Mouse (Mus musculus): ENCODE results near the gene Tmem208. TPM values are rescaled to one million over a fixed set of nuclear protein-coding genes. Genes with fewer than 3 reads are reported as not detected.
A peak's percentile ranks its signal among the peaks of the same experiment; 100 is the strongest.

Gene Tmem208
- total RNA-seq, 2 experiments from 2014 or later, result 43.4 to 46.6 TPM

DNA sequence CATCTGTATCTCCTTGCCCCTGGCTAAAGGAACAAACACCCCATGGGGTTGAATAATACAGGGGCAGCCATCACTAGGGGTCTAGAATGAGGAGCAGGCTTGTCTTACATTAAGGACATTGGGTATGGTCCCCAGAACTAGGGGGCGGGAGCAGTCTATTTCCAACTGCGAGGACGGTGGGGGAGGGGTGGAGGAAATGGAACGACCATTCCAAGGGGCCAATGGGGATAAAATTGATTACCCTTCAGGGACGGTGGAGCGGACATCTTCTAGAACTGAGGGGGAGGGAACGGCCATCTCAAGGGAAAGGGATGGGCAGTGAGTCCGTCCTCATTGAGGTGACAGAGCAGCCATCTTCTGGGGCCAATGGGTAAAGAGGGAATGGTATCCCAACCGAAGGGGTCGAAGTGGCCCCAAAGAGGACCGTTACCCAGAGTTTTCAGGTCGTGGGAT lies 487 bp upstream of the Tmem208 start:
- peak in 1 of 2 experiments; percentile 30 for DNase-seq (ENCODE audit: low spot score in 2 of 2)

DNA sequence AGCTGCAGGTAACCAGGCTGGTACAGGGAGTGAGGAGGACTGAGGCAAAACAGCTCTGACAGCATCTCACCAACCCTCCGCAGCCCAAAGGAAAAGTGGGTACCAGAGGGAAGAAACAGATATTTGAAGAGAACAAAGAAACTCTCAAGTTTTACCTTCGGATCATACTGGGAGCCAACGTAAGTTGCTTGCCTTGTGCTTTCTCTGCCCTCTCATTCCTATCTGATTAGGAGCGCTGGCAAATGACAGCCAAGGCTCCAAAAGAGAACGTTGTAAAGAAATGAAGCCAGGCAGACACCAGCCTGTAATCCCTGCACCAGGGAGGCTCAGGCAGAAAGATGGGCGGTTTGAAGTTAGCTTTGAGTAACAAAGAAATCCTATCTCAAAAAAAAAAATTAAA lies 814 bp downstream of the Tmem208 start:
- DNase-seq (ENCODE audit: low spot score in 2 of 2), result no peak

DNA sequence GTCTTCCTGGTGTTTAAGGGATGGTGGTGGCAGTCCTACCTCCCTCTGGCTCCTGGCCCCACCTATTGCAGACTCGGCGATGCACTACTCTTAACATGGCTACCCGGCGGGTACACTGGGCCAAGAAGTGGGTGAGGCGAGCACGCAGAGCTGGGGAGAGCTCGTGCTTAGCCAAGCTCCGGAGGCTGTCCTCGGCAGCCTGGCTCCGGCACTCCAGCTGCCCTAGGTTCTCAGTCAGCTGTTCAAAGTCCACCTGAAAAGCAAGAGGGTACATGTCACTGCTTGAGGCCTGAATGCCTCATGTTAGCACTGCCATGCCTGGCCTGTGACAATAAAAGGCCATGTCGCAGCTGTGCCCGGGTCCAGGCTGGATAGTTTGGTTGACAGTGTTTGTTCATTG lies 4.2 kb downstream of the Tmem208 start:
- no peak for DNase-seq (ENCODE audit: low spot score in 2 of 2)

DNA sequence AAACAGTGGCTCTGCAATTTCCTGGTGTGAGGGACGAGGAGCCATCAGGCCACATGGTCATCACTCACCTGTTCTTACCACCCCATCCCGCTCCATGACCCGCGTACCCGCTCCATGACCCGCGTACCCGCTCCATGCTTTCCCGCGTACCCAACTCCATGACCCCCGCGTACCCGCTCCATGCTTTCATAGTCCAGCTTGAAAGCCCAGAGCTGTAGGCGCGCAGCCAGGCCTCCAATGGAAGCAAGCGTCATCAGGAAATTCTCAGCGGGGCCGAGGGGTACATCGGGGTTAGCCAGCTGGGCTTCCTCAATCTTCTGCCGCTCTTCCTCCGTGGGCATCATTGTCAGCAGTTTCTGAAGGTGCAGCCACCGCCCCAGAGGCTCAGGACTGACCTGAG lies 5.3 kb downstream of the Tmem208 start:
- no peak for DNase-seq (ENCODE audit: low spot score in 2 of 2)

DNA sequence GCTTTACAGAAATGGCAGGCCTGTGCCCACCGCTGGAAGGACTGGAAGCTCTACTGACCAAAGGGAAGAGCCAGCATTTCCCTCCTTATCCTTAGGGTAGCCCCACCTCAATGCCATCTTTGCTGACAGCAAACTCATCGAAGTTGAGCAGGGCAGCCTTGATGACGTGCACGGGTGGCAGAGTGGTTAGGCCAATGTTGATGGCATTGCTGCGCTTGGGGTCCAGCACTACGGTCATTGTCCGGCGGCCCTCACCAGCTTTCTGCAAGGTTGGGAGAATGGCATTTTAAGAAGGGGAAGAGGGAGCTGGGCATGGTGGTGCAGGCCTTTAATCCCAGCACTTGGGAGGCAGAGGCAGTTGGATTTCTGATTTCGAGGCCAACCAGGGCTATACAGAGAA lies 5.8 kb downstream of the Tmem208 start:
- DNase-seq (ENCODE audit: low spot score in 2 of 2), result no peak

DNA sequence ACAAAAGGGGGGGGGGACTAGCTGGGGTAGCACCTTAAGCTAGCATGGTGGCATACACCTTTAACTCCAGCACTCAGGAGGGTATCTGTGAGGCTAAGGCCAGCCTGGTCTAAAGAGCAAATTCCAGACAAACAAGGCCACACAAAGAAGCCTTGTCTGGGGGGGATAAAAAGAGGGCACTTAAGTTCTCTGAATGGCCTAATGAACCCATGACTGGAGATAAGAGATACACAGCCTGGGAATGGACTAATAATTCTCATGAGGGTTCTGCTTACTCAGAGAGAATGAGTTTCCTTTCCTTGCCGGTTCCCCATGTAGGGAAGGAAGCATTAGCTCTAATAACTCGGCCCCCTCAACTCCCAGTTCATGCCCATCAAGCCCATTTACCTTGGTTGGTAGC lies 6.4 kb downstream of the Tmem208 start:
- DNase-seq (ENCODE audit: low spot score in 2 of 2), result no peak

DNA sequence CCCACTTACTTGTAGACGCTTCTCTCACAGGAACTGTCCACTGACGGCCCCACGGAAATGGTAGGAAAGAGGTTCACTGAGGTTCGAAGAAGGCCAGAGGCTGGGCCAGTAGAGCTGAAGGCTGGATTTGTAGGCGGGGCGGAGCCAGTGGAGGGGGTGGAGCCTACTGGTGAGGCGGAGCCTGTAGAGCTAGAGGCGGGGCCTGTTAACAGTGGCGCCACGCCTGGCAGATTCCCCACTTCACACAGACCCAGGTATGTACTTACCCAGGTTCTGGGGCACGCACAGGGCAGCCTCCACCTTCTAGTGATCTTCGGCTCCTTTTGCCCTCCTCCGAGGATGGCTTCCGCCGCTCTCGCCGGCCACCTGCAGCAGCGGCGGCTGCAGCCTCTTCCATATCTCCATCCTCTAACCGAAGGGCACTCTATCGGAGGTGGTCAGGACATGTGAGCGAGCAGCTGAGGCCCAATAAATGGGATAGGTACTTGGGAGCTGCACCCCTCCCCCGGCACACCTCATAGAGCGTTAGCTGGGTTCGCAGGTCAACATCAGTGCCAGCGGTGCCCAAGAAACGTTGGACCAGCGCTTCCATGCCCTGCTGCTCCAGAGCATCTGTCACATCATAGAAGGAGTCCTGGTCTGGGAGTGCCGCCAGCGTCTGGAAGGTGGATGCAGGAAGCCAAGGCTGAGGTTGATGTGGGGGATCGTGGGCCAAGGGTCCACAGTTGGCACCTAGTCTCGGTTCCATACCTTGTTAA lies 10.4 kb downstream of the Tmem208 start:
- no peak for DNase-seq (ENCODE audit: low spot score in 2 of 2)

DNA sequence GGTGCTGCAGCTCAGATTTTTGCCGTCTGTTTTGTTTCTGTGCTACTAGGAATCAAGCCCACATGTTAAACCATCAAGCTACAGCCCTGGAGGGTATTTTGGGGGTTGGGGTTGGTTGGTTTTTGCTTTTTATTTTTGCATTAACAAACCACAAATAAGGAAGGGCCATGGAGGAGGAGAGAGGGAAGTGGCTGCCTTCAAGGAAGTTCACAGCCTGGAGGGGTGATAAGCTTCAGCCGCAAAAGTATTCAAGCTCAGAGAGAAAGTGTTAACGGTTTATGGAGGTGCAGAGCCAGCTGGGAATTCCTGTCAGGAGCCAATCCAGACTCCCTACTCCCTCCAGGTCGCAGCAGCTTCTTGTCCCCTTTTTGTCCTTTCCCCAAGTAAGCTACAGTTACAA lies 12.8 kb downstream of the Tmem208 start:
- DNase-seq (ENCODE audit: low spot score in 2 of 2), result no peak

DNA sequence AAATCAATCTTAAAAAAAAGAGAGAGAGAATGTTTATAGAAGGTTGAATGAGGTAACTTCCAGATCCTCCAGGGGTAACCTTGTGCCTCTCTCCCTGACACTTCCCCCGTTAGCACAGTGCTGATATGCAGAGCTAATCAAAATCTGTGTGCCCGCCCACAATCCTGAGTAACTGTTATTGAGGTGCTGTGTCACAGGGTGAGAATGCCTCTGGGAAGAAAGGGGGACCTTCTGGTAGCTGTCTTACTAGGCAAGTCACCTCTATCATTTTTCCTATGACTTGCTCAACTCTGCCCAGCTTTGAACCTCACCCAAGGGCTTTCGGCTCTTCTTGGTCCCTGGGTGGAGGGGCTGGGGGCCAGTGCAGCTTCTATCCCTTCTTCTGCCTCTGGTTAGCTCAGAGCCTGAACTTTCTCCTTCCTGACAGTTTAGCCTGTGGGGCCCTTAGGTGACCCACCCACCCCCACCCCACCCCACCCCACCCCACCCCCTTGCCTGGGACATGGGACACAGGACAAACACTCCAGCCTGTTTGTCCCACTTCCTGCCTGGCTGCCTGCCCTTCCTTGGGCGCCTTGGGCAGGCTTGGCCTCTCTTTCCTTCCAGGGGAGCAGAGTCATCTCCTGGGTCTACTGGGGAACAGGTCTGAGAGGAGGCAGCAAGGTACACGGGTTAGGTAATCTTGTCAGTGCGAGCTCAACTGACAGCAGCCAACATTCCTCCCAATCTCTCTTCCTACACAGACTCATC lies 13.9 kb downstream of the Tmem208 start:
- DNase-seq (ENCODE audit: low spot score in 2 of 2), result no peak

DNA sequence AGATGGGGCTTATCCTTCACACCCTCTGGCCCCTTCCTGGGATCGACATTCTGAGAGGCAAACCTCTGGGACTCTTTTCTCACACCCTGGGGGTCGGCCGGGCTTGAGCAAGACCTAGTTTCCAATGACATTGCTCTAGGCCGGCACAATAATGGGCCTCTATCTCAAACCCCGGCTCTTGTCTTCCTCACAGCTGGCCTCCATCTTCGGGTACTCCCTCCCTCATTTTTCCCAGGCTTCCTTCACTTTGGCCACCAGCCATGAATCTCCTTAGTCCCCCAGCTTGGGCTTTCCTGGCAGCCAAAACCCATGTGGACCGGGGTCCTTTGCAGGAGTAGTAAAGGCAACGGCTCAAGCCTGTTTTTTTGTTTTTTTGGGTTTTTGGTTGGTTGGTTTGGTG lies 15.2 kb downstream of the Tmem208 start:
- DNase-seq (ENCODE audit: low spot score in 2 of 2), result no peak

DNA sequence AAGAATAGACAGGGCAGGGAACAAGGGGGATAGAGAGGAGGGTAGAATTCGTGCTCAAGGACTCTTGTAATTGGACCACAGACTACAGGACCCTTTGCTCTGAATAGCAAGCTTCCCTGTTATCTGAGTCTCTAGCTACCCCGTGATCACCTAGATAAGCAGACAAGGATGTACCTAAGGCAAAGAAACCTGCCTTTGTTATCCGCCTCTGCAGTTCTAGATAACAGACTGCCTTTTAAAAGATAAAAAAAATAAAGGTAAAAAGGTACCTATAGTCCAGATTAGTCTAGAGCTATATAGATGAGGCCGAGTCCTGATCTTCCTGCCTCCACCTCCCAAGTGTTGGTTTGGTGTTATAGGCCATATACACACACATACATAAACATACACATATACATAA lies 16.6 kb downstream of the Tmem208 start:
- no peak for DNase-seq (ENCODE audit: low spot score in 2 of 2)

DNA sequence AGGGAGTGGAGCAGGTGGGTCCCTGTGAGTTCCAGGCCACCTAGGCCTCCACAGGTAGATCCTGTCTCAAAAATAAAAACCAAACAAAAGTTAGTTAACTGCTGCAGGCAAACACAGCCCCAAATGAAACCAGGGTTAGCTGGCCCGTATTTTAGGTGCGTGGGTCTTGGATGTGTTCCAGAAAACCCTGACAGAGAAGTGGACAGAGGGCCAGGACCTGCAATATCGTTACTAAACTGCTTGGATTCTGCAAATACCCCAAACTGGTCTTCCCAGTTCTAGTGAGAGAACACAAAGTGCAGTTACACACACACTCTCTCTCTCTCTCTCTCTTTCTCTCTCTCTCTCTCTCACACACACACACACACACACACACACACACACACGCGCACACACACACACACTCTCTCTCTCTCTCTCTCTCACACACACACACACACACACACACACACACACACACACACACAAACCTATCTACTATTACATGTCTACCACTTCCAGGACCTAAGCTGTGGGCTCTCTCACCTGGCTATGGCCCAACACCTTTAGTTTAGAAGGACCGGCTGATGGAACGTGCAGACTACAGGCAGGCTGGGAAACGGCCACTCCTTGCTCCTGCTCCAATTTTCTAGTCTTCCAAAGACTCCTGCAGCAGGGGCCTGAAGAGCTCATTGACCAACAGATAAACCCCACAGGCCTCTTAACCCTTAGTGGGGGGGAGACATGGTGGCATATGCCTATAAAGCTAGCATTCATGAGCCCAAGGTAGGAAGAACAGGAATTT lies 17.8 kb downstream of the Tmem208 start:
- DNase-seq (ENCODE audit: low spot score in 2 of 2), result no peak

DNA sequence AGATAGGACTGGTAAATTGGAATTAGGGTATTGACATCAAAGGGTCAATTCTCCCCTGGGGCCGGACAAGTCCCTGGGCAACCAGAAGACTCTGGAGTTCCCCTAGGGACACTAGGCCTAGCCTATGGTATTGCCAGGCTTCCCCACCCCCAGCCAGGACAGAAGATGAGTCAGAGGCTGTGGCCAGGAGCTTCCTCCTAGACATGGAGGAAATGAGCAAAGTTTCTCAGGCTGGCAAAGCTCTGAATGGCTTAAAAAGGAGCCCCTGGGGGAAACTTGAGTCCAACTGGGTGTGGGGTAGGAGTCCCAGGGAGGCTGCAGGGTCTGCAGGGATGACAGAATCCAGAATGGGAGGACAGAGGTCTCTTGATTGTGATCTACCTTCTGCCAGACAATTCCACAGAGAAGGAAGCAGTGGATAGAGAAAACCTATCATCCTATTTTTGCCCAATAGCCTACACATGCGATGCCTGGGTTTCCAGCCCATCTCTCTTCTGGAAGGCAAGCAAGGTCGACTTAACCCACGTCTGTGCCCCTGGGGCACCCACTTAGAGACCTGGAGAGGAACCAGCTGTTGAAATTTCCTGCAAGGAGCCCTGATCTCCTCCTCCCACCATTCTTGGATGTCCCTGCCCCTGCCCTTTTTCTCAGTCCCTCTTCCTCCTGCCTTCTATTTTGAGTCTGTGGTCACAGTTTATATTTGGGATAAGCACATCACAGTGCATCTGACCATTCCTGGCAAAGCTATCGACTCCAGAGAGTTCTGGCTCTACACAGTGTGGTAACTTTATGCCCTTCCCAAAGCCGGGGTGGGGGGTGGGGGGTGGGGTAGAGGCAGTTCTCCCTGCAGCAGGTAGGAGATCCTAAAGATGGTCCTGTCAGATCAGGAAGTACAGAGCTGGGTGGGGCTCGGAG lies 19.2 kb downstream of the Tmem208 start:
- no peak for DNase-seq (ENCODE audit: low spot score in 2 of 2)

DNA sequence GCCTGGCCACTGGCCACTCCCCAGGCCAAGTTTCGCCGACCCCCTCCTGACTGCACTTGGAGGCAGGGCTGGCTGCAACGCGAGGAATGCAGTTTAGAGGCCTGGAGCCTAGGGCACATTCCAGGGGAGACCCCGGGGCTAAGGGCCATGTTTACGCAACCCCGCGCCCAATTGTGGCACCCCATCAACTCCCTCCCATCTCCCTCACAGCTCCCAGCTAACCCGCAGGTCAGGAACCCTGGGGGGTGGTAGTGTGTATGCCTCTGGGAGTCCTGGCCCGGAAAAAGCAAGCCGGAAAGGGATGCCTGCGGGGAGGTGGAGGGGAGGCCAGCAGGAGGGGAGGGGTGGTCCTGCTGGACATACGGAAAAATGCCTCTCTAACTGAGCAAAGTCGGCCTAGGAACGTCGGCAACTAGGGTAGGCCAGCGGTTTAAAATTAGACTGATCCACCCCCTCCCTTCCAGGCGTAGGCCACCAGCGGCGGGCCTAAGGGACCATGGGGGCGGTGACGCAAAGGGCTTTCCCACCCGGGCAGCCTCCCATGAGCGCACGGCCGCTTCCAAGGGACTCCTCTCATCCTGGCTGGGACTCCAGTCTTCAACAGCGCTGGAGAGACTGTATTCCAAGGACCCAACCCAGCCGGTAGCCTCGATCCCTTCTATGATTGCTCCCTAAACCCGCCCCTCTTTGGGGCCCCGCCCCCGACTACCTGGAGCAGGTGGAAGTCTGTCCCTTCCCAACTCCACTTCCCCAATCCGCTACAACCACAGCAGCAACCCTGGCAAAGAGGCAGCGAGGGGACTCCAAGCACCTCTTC lies 20.7 kb downstream of the Tmem208 start:
- DNase-seq (ENCODE audit: low spot score in 2 of 2), result no peak

DNA sequence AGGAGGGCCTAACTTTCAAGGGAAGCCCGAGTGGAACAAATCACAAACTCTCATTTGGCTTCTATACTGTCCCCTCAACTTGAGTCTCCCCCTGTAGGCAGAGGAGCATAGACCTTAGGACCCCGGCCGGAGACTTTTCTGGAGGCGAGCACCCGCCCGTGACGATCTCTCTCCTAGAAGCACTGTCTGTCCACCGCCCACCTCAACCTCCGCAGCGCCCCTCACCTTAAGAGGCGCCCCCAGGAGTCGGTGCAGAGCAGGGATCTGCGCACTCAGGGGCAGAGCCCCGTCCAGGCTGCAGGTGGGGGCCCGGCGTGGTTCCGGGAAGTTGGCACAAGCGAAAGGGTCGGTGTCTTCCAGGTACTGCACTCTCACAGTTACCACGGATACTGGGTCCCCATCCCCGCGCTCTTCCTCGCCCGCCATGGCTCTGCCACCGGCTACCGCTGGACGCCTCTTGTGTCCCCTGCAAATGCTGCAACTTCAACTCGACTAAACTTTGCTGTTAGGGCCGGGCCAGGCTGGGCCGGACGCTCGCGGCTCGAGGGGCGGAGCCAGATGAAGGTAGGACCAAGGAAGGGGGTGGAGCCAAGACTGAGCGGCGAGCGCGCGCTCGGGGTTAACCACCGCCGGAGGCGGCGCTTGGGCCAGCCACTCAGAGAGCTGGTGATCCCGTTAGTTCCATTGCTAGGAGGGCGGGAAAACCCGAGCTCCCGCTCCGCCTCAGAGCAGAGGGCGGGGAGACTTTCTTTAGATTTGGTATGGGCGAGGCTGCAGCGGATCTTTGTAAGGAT lies 21.5 kb downstream of the Tmem208 start, which contains the start of gene Fhod1:
Gene Fhod1 (minus strand): TSS at position 526 of the 794 bp plus-strand sequence.
- peak; percentile 69 to 83 for DNase-seq (ENCODE audit: low spot score in 2 of 2)

DNA sequence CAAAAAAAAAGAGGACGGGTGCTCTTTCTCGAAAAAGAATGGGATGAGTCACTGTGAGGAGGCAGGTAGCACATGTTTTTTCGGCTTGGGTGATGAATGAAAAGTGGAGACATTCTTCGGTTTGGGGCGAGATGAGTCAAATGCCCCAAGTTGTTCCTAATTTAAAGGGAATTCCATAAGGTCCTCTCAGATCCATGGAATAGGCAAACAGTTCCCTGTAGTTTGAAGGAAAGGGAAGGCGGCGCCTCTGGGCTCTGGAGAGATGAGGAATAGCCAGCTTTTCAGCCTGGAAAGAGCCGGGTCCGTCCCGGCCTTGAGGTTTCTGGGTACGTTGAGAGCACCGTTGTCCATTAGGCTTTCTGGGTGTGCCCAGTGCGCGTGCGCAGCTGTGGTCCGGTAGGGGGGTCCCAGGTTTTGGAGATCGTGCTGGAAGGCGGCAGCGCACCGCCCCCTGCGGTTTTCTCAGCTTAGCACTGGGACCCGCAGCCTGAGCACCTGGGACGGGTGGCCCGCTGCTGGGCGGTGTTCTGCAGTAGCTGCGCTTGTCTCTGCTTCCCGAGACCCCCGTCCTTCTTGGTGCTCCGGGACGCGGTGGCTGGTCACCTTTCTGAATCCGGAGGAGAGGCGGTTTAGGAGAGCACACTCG lies 22.4 kb downstream of the Tmem208 start, which contains the start of gene Slc9a5:
Gene Slc9a5 (plus strand): TSS at position 394 of the 646 bp plus-strand sequence.
- DNase-seq (ENCODE audit: low spot score in 2 of 2), result peak; percentile 45 to 68

DNA sequence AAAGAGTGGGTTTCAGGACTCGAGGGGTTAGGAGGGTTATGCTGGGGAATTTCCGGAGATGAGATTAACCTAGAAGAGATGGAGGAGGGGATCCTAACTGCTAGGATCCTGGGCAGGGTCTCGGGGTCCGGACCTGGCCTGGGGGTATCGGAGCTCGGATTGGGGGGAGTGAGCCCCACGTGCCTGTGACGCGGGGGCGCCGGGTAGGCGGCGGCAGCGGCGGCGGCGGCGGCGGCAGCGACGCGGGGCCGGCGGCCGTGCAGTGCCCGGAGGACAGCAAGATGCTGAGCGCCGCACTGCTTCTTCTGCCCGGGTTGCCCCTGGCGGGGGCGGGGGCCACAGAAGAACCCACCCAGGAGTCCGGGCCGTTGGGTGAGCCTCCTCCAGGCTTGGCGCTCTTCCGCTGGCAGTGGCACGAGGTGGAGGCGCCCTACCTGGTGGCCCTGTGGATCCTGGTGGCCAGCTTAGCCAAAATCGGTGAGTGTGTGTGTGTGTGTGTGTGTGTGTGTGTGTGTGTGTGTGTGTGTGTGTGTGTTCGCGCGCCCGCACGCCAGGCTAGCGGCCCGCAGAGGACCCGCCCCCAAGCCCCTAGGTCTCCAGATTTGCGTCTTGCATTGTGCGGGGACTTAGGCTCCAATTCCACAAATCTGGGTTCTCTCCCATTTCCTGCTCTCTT lies 23.1 kb downstream of the Tmem208 start:
- peak; percentile 43 to 64 for DNase-seq (ENCODE audit: low spot score in 2 of 2)

DNA sequence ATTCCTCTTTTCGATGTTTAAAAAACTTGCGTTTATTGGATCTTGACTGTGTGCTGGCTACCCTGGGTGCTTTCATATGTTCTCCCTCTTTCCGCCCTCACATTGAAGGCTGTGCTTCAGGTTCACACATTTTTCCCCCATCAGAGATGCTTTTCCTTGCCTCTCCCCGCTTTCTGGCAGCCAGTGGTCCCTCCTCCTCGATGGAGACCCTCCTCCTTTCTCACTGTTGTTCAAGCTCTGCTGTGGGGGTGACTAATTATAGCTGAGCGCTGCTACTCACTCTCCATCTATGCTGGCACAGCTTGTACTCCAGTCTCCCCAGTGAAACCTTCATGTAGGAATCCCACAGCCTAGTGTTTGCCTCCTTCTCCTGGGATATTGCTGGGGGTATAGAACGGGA lies 24.0 kb downstream of the Tmem208 start:
- DNase-seq (ENCODE audit: low spot score in 2 of 2), result no peak

Data from layer of hippocampus, postnatal 10 days (tissue).